Mouse (Mus musculus) G1E (cell line): ENCODE results near the gene Zfp740. TPM values are rescaled to one million over a fixed set of nuclear protein-coding genes. Genes with fewer than 3 reads are reported as not detected.
A peak's percentile ranks its signal among the peaks of the same experiment; 100 is the strongest.

Experiments used
- ATAC-seq: 2 replicates; pipeline ENCODE4 v1.8.0; 2016; ENCODE audit warnings: mild to moderate bottlenecking; ENCODE audit not compliant: insufficient number of reproducible peaks, poor library complexity, low FRiP score, severe bottlenecking; ENCODE audit errors: extremely low read depth
- DNase-seq: peaks from one replicate; pipeline ENCODE4 v3.0.0; 2012; ENCODE audit warnings: low spot score
- H3K27me3 ChIP-seq: 2 replicates; pipeline ENCODE4 v1.6.1; 2012; ENCODE audit warnings: mild to moderate bottlenecking, low read length, inconsistent platforms; ENCODE audit not compliant: insufficient read depth
- H3K36me3 ChIP-seq: replicated peaks from 2 replicates; pipeline ENCODE3; 2012; ENCODE audit warnings: mild to moderate bottlenecking, inconsistent platforms
- H3K4me1 ChIP-seq: 2 replicates; pipeline ENCODE4 v1.6.1; 2012; ENCODE audit warnings: low read depth, low read length, inconsistent platforms, mixed read lengths; ENCODE audit not compliant: insufficient read depth
- H3K4me3 ChIP-seq: 2 replicates; pipeline ENCODE4 v1.5.1; 2012; ENCODE audit warnings: low read depth, mild to moderate bottlenecking, inconsistent platforms, low read length, moderate library complexity, mixed read lengths
- H3K9me3 ChIP-seq: replicated peaks from 2 replicates; pipeline ENCODE4 v1.6.1; 2012; ENCODE audit warnings: inconsistent platforms
- CTCF ChIP-seq: IDR thresholded peaks from 2 replicates; pipeline ENCODE4 v1.5.1; 2012; ENCODE audit warnings: low read depth, low read length, inconsistent platforms, mixed read lengths
- GATA1 ChIP-seq: IDR thresholded peaks from 2 replicates; pipeline ENCODE4 v1.6.1; 2012; ENCODE audit warnings: borderline replicate concordance, low read length, inconsistent platforms, mixed read lengths
- GATA2 ChIP-seq: IDR thresholded peaks from 2 replicates; pipeline ENCODE4 v1.6.1; 2012; ENCODE audit warnings: low read depth, low read length, inconsistent platforms, borderline replicate concordance
- POLR2AphosphoS5 ChIP-seq: IDR thresholded peaks from 2 replicates; pipeline ENCODE4 v1.6.1; 2012; ENCODE audit warnings: low read depth, low read length, inconsistent platforms; ENCODE audit not compliant: insufficient replicate concordance
- TAL1 ChIP-seq: conservative IDR thresholded peaks from 2 replicates; pipeline ENCODE4 v1.6.1; 2012; ENCODE audit warnings: low read depth, low read length, inconsistent platforms, mixed read lengths
- polyA plus RNA-seq: library from polyadenylated mRNA; stranded (reverse); fragments of >175 nt; gene quantifications from 2 replicates; pipeline ENCODE4 v1.2.3, GENCODE M21; 2012
- total RNA-seq, 2 experiments: library from RNA; stranded (forward) in 1 of 2; stranded (reverse) in 1 of 2; fragments of 200-1000 nt in 1 of 2; fragments of >200 nt in 1 of 2; fragmentation: Nextera tagmentation in 1 of 2; gene quantifications; 2 replicates each; pipeline ENCODE4 v1.2.3; 2014 to 2017

Gene Zfp740
- total and polyA plus RNA-seq, 3 experiments, result 12.9 to 64.5 (median 35.3) TPM

DNA sequence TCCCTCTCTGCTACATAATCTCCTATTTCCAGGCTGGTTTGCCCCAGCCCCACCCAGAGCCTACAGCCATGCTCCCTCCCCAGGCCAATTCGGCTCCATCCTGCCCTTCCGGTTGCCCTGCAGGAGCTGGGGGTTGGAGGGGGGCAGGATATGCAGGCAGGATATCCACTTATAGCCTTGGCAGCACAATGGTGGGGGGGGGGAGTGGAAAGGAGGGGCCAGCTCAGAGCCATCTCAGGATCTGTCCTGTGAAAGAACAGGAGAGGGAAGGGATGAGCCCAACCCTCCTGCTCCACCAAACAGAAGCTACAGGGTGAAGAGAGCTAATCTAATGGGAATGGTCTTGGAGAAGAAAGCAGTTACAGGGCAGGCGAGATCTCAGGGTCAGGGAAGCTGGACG, 37.6 kb downstream of the Zfp740 start:
- Histone ChIP-seq H3K9me3 (no peaks in the 10 kb centered on the region), H3K4me1 (peaks cover 53% of the 10 kb centered on the region), H3K27me3 (peaks cover 74% of the 10 kb centered on the region), H3K36me3 (no peaks in the 10 kb centered on the region), H3K4me3 (no peak overlapping the region)
- no peak for ATAC-seq
- DNase-seq, result no peak
- TF ChIP-seq CTCF (no peak), GATA2 (no peak), GATA1 (no peak), POLR2AphosphoS5 (no peak), TAL1 (no peak)

- TF ChIP-seq CTCF (no peak), GATA1 (no peak), GATA2 (no peak)
- no peaks in the 10 kb centered on the region for H3K9me3 ChIP-seq
- H3K27me3 ChIP-seq, result peaks cover 87% of the 10 kb centered on the region
- H3K4me3 ChIP-seq, result no peak overlapping the region
- no peaks in the 10 kb centered on the region for H3K36me3 ChIP-seq
- ATAC-seq (no peak), DNase-seq (no peak)
- H3K4me1 ChIP-seq, result peaks cover 65% of the 10 kb centered on the region
Measured at GRCm38 (mm10) chr15:102242404-102243228, 39.6 kb downstream of the Zfp740 start.

DNA sequence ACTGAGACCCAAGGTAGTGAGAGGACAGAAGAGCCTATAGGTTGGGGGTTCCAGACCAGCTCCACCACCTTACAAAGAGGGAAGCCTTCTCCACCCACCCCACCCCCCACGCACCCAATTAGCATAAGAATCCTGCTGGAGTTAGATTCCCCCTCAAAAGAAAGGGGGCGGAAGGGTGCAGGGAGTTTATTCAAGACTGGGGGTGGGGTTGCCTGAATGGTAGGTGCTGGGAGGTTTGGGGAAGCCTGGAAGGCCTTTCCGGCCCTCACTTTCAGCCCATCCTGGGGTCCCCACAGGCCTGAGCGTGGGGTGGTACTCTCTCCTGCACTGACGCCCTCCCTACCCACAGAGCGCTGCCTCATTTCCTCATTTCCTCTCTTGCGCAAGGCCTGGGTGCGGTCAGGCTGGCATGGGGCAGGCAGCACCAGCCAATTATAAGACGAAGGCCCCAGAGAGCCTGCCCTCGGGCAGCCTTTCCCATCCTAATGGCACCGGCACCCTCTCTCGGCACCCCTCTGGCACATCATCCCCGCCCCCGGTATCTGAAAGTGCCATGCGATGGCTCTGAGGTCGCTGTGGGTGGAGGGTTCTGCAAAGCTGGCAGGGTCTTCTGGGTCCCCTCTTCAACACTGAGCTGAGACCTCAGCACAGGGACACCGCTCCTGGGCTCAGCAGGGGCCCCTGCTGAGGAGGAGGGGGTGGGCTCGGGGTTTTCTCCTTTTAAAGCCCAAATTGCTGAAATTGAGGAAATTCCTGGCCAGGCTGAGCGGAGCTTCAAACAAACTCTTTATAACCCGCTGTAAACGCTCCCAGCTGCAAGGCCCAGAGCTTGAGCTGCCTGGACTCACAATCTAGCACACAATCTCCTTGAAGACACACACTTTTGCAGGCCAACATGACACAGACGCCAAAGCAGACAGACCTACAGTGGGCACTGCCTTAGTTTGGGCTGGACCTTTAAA, 40.5 kb downstream of the Zfp740 start:
- Histone ChIP-seq H3K4me1 (peaks cover 72% of the 10 kb centered on the region), H3K9me3 (no peaks in the 10 kb centered on the region), H3K27me3 (peaks cover 95% of the 10 kb centered on the region), H3K36me3 (no peaks in the 10 kb centered on the region), H3K4me3 (peak overlapping the region; percentile 53; the same call in 1 of the 2 replicates)
- DNase-seq, result peak; percentile 62
- ATAC-seq, result peak; percentile 46
- TF ChIP-seq TAL1 (no peak), POLR2AphosphoS5 (no peak), GATA1 (no peak), CTCF (no peak), GATA2 (no peak)

DNA sequence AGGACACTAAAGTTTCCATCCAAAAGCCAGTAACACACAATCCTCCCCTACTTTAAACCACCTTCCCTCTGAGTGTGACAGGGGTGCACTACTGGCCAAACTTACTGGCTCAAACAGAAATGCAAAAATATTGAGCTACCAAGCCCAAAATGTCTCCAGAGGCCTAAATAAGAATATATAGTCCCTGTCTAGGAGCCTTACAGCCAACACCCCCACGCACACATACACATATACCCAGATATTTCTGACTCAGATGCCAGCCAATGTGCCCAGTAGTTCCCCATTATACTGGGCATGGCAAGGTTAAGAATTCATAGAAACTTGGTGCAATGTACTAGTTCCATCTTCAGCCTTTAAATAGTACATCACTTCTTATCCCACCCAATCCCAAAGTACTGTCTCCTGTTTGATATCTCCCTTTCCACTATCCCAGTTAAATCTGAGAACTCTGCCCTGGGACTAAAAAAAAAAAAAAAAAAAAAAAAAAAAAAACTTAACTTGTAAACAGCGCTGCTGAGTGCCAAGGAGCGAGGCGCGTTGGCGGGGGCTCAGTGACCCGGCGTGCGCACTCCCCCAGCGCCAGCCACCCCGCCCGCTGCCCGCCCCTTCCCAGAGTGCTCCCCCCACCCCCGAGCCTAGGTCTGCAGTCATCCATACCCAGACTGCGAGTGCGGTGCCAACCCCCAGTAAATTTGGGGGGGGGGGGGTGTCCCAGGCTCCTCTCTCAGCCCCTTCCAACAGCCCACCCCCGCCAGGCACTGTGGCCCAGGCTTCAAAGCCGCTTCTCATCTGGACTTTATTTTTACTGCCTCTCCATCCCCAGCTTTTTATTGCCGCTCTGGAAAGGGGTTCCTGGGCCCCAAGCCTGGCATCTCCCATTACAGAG, 41.5 kb downstream of the Zfp740 start:
- peaks cover 76% of the 10 kb centered on the region for H3K4me1 ChIP-seq
- DNase-seq (no peak), ATAC-seq (no peak)
- H3K4me3 ChIP-seq, result no peak overlapping the region; the same call in 1 of the 2 replicates
- no peaks in the 10 kb centered on the region for H3K36me3 ChIP-seq
- H3K27me3 ChIP-seq, result peaks cover 95% of the 10 kb centered on the region
- no peaks in the 10 kb centered on the region for H3K9me3 ChIP-seq
- TF ChIP-seq POLR2AphosphoS5 (no peak), CTCF (no peak), GATA1 (no peak), TAL1 (no peak), GATA2 (no peak)

DNA sequence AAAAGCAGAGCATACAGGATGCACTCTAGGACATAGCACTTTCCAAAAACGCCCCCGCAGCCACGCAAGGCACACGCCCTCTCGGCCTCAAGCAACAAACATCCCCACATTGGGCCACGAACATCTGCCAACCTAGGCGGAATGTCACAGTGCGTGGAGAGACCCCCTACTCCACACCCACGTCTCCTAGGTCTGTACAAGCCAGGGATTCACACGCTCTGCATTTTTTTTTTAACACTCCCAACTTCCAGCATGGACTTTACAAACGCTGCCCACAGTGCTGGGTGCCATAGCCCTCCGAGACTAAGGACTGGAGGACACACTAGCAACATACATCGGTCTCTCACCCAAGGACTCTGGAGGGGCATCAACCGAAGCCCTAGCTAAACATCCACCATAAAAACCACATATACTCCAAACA, 42.4 kb downstream of the Zfp740 start:
- no peak for DNase-seq
- Histone ChIP-seq H3K4me1 (peaks cover 78% of the 10 kb centered on the region), H3K27me3 (peaks cover 96% of the 10 kb centered on the region), H3K36me3 (no peaks in the 10 kb centered on the region), H3K4me3 (peak overlapping the region; percentile 74; the same call in 1 of the 2 replicates), H3K9me3 (no peaks in the 10 kb centered on the region)
- ATAC-seq, result no peak
- TF ChIP-seq TAL1 (no peak), POLR2AphosphoS5 (no peak), GATA1 (no peak), CTCF (no peak), GATA2 (no peak)
